Mouse (Mus musculus): ENCODE measurements around the gene Mturn. TPM values are rescaled to one million over a fixed set of nuclear protein-coding genes. Genes with fewer than 3 reads are reported as not detected.
A peak's percentile ranks its signal among the peaks of the same experiment; 100 is the strongest.

Mturn gene
- polyA plus RNA-seq, 1 experiment from 2014 or later: 71.0 TPM

- Histone ChIP-seq H3K4me3 (no peak overlapping the region), H3K27ac (no peak overlapping the region), H3K4me2 (no peak overlapping the region), H3K9me3 (no peaks in the 10 kb centered on the region), H3K27me3 (peaks cover 10% of the 10 kb centered on the region; the same call in 1 of the 2 replicates), H3K9ac (no peak overlapping the region), H3K36me3 (no peaks in the 10 kb centered on the region), H3K4me1 (replicated peaks) (peaks cover 17% of the 10 kb centered on the region)
- 37% methylated on average over 12 of the region's 14 CpGs for WGBS
- ATAC-seq (ENCODE audit: low FRiP score): 0 out of 2 replicates have a peak, but pooled peaks have one; percentile 5
These were observed 38.4 kb downstream of the Mturn start for GRCm38 (mm10) chr6:54719686-54720310.

GRCm38 (mm10) chr6:54720512-54721251 lies 39.3 kb downstream of the Mturn start:
- Histone ChIP-seq H3K4me3 (no peak overlapping the region), H3K36me3 (no peaks in the 10 kb centered on the region)

GRCm38 (mm10) chr6:54721252-54721635 lies 39.8 kb downstream of the Mturn start:
- Histone ChIP-seq H3K4me1 (replicated peaks) (peaks cover 17% of the 10 kb centered on the region), H3K27me3 (0 out of 2 replicates have a peak, but pooled peaks cover 5% of the 10 kb centered on the region), H3K9me3 (no peaks in the 10 kb centered on the region), H3K27ac (no peak overlapping the region), H3K4me3 (no peak overlapping the region), H3K9ac (no peak overlapping the region), H3K36me3 (no peaks in the 10 kb centered on the region), H3K4me2 (no peak overlapping the region)
- ATAC-seq (ENCODE audit: low FRiP score): no peak
- WGBS: 96% methylated on average over 4 of the region's 4 CpGs

More at GRCm38 (mm10) chr6:54720512-54721251, 39.3 kb downstream of the Mturn start:
- 0 out of 2 replicates have a peak, but pooled peaks cover 5% of the 10 kb centered on the region for H3K27me3 ChIP-seq
- H3K4me2 ChIP-seq: no peak overlapping the region
- H3K9me3 ChIP-seq: no peaks in the 10 kb centered on the region
- H3K9ac ChIP-seq: no peak overlapping the region
- ATAC-seq (ENCODE audit: low FRiP score): 0 out of 2 replicates have a peak, but pooled peaks have one; percentile 54
- H3K4me1 ChIP-seq (replicated peaks): peaks cover 17% of the 10 kb centered on the region
- WGBS: 65% methylated on average over 9 of the region's 9 CpGs
- H3K27ac ChIP-seq: no peak overlapping the region

GRCm38 (mm10) chr6:54726309-54726708 lies 44.9 kb downstream of the Mturn start:
- WGBS: 91% methylated on average over 6 of the region's 6 CpGs
- no peak overlapping the region for H3K27ac ChIP-seq

GRCm38 (mm10) chr6:54726796-54727195 lies 45.4 kb downstream of the Mturn start:
- Histone ChIP-seq H3K4me3 (no peak overlapping the region), H3K27ac (no peak overlapping the region), H3K36me3 (no peaks in the 10 kb centered on the region), H3K27me3 (no peaks in the 10 kb centered on the region), H3K4me1 (replicated peaks) (no peaks in the 10 kb centered on the region), H3K9me3 (no peaks in the 10 kb centered on the region), H3K4me2 (no peak overlapping the region), H3K9ac (no peak overlapping the region)
- ATAC-seq (ENCODE audit: low FRiP score): no peak
- 87% methylated on average over 6 of the region's 6 CpGs for WGBS

More at GRCm38 (mm10) chr6:54726309-54726708, 44.9 kb downstream of the Mturn start:
- no peak overlapping the region for H3K4me2 ChIP-seq
- ATAC-seq (ENCODE audit: low FRiP score): no peak
- no peaks in the 10 kb centered on the region for H3K27me3 ChIP-seq
- H3K4me3 ChIP-seq: no peak overlapping the region
- H3K9ac ChIP-seq: no peak overlapping the region
- no peaks in the 10 kb centered on the region for H3K4me1 ChIP-seq (replicated peaks)
- no peaks in the 10 kb centered on the region for H3K9me3 ChIP-seq
- no peaks in the 10 kb centered on the region for H3K36me3 ChIP-seq

- Histone ChIP-seq H3K9ac (no peak overlapping the region), H3K4me2 (no peak overlapping the region), H3K27me3 (no peaks in the 10 kb centered on the region), H3K4me1 (replicated peaks) (no peaks in the 10 kb centered on the region), H3K36me3 (no peaks in the 10 kb centered on the region), H3K4me3 (no peak overlapping the region), H3K9me3 (no peaks in the 10 kb centered on the region), H3K27ac (no peak overlapping the region)
- no peak for ATAC-seq (ENCODE audit: low FRiP score)
- WGBS: 89% methylated on average over 5 of the region's 5 CpGs
These were observed 46.0 kb downstream of the Mturn start for GRCm38 (mm10) chr6:54727416-54727815.

GRCm38 (mm10) chr6:54729451-54730105 lies 48.2 kb downstream of the Mturn start:
- ATAC-seq (ENCODE audit: low FRiP score): no peak
- H3K27ac ChIP-seq: no peak overlapping the region
- no peaks in the 10 kb centered on the region for H3K36me3 ChIP-seq
- H3K9ac ChIP-seq: no peak overlapping the region
- H3K4me3 ChIP-seq: no peak overlapping the region
- no peaks in the 10 kb centered on the region for H3K4me1 ChIP-seq (replicated peaks)
- H3K9me3 ChIP-seq: no peaks in the 10 kb centered on the region
- no peaks in the 10 kb centered on the region for H3K27me3 ChIP-seq
- WGBS: 86% methylated on average over 2 of the region's 2 CpGs
- H3K4me2 ChIP-seq: no peak overlapping the region

- no peak overlapping the region for H3K4me2 ChIP-seq
These were observed 50.3 kb downstream of the Mturn start for GRCm38 (mm10) chr6:54731726-54732125.

GRCm38 (mm10) chr6:54732721-54733120 lies 51.3 kb downstream of the Mturn start:
- H3K9me3 ChIP-seq: no peaks in the 10 kb centered on the region
- H3K36me3 ChIP-seq: no peaks in the 10 kb centered on the region
- H3K27ac ChIP-seq: no peak overlapping the region
- H3K9ac ChIP-seq: no peak overlapping the region
- WGBS: 74% methylated on average over 7 of the region's 7 CpGs
- no peak overlapping the region for H3K4me3 ChIP-seq
- no peaks in the 10 kb centered on the region for H3K4me1 ChIP-seq (replicated peaks)
- H3K27me3 ChIP-seq: 0 out of 2 replicates have a peak, but pooled peaks cover 5% of the 10 kb centered on the region
- no peak for ATAC-seq (ENCODE audit: low FRiP score)
- H3K4me2 ChIP-seq: no peak overlapping the region

More at GRCm38 (mm10) chr6:54731726-54732125, 50.3 kb downstream of the Mturn start:
- Histone ChIP-seq H3K4me3 (no peak overlapping the region), H3K9ac (no peak overlapping the region), H3K9me3 (no peaks in the 10 kb centered on the region), H3K27ac (no peak overlapping the region), H3K36me3 (no peaks in the 10 kb centered on the region), H3K27me3 (0 out of 2 replicates have a peak, but pooled peaks cover 5% of the 10 kb centered on the region), H3K4me1 (replicated peaks) (no peaks in the 10 kb centered on the region)
- 88% methylated on average over 3 of the region's 3 CpGs for WGBS
- no peak for ATAC-seq (ENCODE audit: low FRiP score)

- no peaks in the 10 kb centered on the region for H3K9me3 ChIP-seq
These were observed 54.7 kb downstream of the Mturn start for GRCm38 (mm10) chr6:54736126-54736525.

GRCm38 (mm10) chr6:54737255-54737654 lies 55.8 kb downstream of the Mturn start:
- 85% methylated on average over 3 of the region's 3 CpGs for WGBS
- H3K9ac ChIP-seq: no peak overlapping the region
- H3K4me3 ChIP-seq: no peak overlapping the region
- no peak overlapping the region for H3K4me2 ChIP-seq
- H3K36me3 ChIP-seq: no peaks in the 10 kb centered on the region
- 0 out of 2 replicates have a peak, but pooled peaks cover 5% of the 10 kb centered on the region for H3K27me3 ChIP-seq
- no peak overlapping the region for H3K27ac ChIP-seq
- ATAC-seq (ENCODE audit: low FRiP score): no peak
- no peaks in the 10 kb centered on the region for H3K4me1 ChIP-seq (replicated peaks)
- no peaks in the 10 kb centered on the region for H3K9me3 ChIP-seq

More at GRCm38 (mm10) chr6:54736126-54736525, 54.7 kb downstream of the Mturn start:
- Histone ChIP-seq H3K36me3 (no peaks in the 10 kb centered on the region), H3K4me1 (replicated peaks) (no peaks in the 10 kb centered on the region), H3K4me2 (no peak overlapping the region), H3K27ac (no peak overlapping the region), H3K4me3 (no peak overlapping the region), H3K9ac (no peak overlapping the region), H3K27me3 (0 out of 2 replicates have a peak, but pooled peaks cover 5% of the 10 kb centered on the region)
- WGBS: 81% methylated on average over 9 of the region's 9 CpGs
- ATAC-seq (ENCODE audit: low FRiP score): no peak

GRCm38 (mm10) chr6:54737684-54738083 lies 56.3 kb downstream of the Mturn start:
- WGBS: 84% methylated on average over 3 of the region's 3 CpGs
- no peak for ATAC-seq (ENCODE audit: low FRiP score)
- Histone ChIP-seq H3K9ac (no peak overlapping the region), H3K4me2 (no peak overlapping the region), H3K27ac (no peak overlapping the region), H3K36me3 (no peaks in the 10 kb centered on the region), H3K4me1 (replicated peaks) (no peaks in the 10 kb centered on the region), H3K27me3 (0 out of 2 replicates have a peak, but pooled peaks cover 5% of the 10 kb centered on the region), H3K9me3 (no peaks in the 10 kb centered on the region), H3K4me3 (no peak overlapping the region)
